Mouse (Mus musculus) urinary bladder, postnatal 10 days (tissue): ENCODE results near the gene Rapgef1.
A peak's percentile ranks its signal among the peaks of the same experiment; 100 is the strongest.
"Not testable (repeated sequence)": the region's sequence is repeated elsewhere in the genome, so short reads cannot be mapped to it uniquely, and the experiment has no call there.

Experiments
- DNase-seq: peaks from one replicate; pipeline ENCODE4 v3.0.0; 2022; ENCODE audit warnings: low spot score

Rapgef1 gene

GRCm38 (mm10) chr2:29623247-29624090 is 3.9 kb downstream of the Rapgef1 start:
- no peak for DNase-seq

- DNase-seq: no peak
Measured at GRCm38 (mm10) chr2:29624091-29624608, 4.6 kb downstream of the Rapgef1 start.

DNA sequence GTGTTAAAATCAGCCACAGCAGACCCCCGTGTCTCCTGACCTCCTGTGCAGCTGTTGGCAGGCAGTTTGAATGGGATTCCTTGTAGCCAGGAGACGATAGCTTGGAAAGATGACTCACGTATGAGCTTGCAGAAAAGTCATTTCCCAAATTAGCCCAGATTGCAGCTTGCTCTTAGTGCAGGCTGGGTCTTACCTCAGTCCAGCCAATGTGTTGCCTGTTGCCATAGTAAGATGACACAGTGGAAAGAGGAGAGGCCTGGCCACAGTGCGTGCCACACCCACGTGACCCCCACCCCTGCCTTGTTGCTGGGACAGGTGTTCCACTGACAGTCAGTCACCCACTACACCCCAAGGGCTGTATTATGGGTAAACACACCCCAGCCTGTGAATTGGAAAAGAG is 5.2 kb downstream of the Rapgef1 start:
- DNase-seq: no peak

DNA sequence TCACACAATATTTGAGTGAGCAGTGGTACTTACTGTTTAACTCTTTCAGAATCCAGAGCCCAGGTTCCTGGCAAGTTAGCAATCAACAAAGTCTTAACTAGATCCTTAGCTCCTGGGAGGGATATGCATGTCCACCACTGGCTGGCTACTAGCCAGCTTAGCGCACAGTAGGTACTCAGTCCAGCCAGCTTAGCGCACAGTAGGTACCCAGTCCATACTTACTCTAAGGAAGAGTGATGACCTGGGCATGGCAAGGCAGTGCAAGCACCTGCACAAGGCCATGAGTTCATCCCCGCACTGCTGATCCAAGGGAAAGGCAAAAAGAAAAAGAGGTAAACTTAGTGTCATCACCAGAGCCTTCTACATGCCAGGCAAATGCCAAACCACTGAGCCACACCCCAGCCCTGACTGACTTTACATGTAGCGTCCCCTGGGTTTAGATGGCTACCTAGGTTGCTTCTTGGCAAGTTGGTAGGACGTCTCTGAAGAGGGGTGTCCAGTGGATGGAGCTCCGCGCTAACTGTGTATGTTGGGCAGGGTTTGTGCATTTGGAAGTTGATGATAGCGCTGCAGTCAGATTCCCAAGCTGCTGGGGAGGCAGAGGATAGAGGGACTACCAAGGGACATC is 6.2 kb downstream of the Rapgef1 start:
- no peak for DNase-seq

- no peak for DNase-seq
Measured at GRCm38 (mm10) chr2:29627337-29627736, 7.8 kb downstream of the Rapgef1 start.

DNA sequence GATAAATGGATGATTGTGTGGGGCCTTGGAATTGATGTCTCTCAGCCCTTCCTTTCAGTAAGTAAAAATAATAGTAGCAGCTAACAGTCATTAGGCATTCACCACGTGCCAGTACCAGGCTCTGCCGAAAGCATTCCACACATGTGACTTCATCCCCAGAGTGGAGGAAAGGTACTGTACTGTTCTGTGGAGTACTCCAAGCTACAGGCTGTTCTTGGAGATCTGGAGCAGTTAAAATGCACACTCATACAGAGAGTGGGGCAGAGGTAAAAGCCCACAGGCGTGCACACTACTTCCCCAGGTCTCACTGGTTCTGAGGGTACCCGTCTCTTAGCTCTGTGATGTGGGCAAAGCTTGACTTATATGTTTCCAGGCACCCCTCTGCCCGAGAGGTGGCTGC is 8.7 kb downstream of the Rapgef1 start:
- DNase-seq: peak; percentile 5

GRCm38 (mm10) chr2:29628763-29629181 is 9.3 kb downstream of the Rapgef1 start:
- peak; percentile 5 for DNase-seq

GRCm38 (mm10) chr2:29629311-29629710 is 9.8 kb downstream of the Rapgef1 start:
- peak; percentile 7 for DNase-seq

DNA sequence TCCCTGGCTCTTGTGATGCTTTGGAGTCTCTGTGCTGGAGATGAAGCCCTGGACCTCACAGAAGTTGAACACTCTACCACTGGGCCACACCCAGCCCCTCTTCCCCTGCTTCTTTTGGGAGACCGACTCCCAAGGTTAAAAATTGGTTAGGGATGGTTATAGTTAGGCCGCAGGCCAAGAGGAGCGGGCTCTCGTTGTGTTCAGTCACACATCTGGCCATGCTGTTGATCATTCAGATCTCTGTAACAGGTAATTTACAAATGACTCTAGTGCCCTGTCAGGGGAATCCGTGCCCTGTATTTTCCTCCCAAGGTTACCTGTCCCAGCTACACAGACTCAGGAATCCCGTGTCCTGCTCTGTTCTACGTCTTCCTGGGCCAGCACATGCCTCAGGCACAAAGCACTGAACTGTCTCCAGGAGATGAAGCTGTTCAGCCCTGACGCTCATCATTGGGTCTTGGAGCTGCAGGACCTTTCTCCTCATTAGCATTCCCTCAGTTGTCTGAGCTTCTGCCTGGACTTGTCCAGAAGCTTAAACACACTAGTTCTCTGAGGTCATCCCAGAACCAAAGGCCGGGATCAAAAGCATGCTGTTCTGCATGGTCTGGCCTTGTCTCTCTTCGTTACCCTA is 10.7 kb downstream of the Rapgef1 start:
- DNase-seq: peak; percentile 5

GRCm38 (mm10) chr2:29631020-29631419 is 11.5 kb downstream of the Rapgef1 start:
- DNase-seq: no peak

DNA sequence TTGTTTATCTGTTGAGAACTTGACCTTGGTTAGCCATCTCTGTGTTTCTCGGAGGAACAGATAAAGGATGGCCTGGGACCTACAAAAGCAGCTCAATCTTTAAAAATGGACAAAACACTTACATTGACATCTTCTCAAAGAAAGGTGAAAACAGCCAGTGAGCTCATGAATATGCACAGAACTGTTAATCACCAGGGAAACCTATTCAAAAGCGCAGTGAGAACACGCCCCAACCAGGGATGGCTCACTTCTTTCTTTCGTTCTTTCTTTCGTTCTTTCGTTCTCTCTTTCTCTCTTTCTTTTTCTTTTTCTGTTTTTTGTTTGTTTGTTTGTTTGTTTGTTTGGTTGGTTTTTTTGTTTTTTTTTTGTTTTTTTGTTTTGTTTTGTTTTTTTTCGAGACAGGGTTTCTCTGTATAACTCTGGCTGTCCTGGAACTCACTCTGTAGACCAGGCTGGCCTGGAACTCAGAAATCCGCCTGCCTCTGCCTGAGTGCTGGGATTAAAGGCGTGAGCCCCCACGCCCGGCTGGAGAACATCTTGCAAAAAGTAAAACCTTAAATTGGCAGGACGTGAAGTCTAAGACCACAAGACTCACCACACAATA is 12.1 kb downstream of the Rapgef1 start:
- DNase-seq: not testable (repeated sequence)

DNA sequence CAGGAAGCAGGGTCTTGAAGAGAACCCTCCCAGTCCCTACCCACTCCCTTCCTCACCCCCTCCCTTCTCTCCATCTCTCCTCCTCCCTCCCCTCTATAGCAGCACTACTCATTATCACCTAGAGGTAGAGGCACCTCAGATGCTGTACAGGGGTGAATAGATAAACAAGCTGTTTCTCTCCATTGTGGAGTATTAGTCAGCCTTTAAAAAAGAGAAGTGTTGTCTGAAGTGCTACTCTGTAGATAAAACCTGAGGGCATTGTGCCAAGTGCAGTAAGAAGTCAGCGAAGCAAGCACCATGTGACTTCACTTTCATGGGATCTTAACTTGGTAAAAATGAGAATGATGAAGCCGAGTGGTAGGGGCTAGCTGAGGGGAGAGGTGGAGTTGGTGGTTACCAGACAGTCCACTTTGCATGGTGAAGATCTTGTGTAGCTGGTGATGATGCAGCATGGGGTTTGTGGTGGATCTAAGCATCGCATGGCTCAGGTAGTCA is 12.7 kb downstream of the Rapgef1 start:
- DNase-seq: no peak

GRCm38 (mm10) chr2:29633101-29633554 is 13.6 kb downstream of the Rapgef1 start:
- DNase-seq: peak; percentile 50

- no peak for DNase-seq
Measured at GRCm38 (mm10) chr2:29633782-29634181, 14.3 kb downstream of the Rapgef1 start.

DNA sequence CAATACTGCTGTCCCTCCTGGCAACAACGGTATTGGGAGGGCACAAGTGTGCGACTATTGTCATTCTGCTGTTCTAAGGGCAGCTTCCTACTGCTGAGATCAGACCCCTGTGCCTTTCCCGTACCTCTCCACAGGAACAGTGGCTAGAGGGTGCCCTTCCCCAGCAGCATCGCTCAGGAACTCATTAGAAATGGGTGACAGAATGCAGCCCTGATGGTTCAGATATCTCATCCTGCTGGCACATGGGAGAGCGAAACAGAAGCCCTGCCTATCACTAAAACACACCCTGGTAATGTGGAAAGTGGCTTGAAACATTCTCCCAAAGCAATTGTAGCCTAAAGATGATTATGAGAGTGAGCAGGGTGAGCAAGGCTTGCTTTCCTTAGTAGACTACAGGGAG is 15.0 kb downstream of the Rapgef1 start:
- DNase-seq: no peak

GRCm38 (mm10) chr2:29635966-29636507 is 16.5 kb downstream of the Rapgef1 start:
- no peak for DNase-seq

GRCm38 (mm10) chr2:29637528-29637927 is 18.0 kb downstream of the Rapgef1 start:
- DNase-seq: no peak

GRCm38 (mm10) chr2:29639377-29639776 is 19.9 kb downstream of the Rapgef1 start:
- DNase-seq: no peak

- DNase-seq: no peak
Measured at GRCm38 (mm10) chr2:29639953-29640743, 20.6 kb downstream of the Rapgef1 start.

GRCm38 (mm10) chr2:29641707-29642106 is 22.2 kb downstream of the Rapgef1 start:
- DNase-seq: no peak

DNA sequence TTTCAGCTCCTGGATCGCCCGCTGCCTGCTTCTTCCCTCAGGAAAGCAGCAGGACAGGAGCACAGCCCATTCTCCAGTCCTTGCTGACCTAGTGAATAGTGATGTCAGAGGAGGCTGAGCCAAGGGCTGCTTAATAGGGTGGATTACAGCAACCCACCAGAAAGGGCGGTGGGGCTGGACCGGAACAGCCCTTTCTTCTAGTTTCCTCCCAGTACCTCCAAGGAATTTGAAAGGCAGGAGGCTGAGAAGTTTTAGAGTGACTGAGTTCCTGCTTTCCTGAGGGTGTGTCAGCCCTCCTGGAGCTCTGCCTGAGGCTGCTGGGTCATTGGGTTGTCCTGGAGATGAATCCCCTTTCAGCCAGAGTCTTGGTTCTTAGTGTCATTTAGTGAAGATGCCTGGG is 23.9 kb downstream of the Rapgef1 start:
- no peak for DNase-seq
